Mouse (Mus musculus) hindbrain, embryonic 12.5 days (tissue): ENCODE measurements around the gene Pou3f3. TPM values are rescaled to one million over a fixed set of nuclear protein-coding genes. Genes with fewer than 3 reads are reported as not detected.

ENCODE experiments used
- ATAC-seq: fragments of 200-750 bp; cut with Nextera tagmentation; 2 replicates; pipeline ENCODE4 v1.8.0; 2017; ENCODE audit warnings: moderate TSS enrichment; ENCODE audit not compliant: low FRiP score
- H3K27ac ChIP-seq: fragments of 300-500 bp; sonication (generic); 2 replicates; pipeline ENCODE4 v1.5.1; 2016; ENCODE audit warnings: mild to moderate bottlenecking
- H3K27me3 ChIP-seq: fragments of 300-500 bp; sonication (generic); 2 replicates; pipeline ENCODE4 v1.6.1; 2016; ENCODE audit warnings: mild to moderate bottlenecking
- H3K36me3 ChIP-seq: fragments of 300-500 bp; sonication (generic); 2 replicates; pipeline ENCODE4 v1.6.1; 2016; ENCODE audit warnings: mild to moderate bottlenecking
- H3K4me1 ChIP-seq: fragments of 300-500 bp; sonication (generic); 2 replicates; pipeline ENCODE4 v1.6.1; 2016
- H3K4me2 ChIP-seq: fragments of 300-500 bp; sonication (generic); replicated peaks from 2 replicates; pipeline ENCODE4 v1.6.1; 2016; ENCODE audit warnings: mild to moderate bottlenecking
- H3K4me3 ChIP-seq: fragments of 300-500 bp; sonication (generic); 2 replicates; pipeline ENCODE4 v1.5.1; 2016; ENCODE audit warnings: mild to moderate bottlenecking
- H3K9ac ChIP-seq: fragments of 300-500 bp; sonication (generic); 2 replicates; pipeline ENCODE4 v1.6.1; 2016; ENCODE audit warnings: mild to moderate bottlenecking, moderate library complexity
- H3K9me3 ChIP-seq: fragments of 300-500 bp; sonication (generic); replicated peaks from 2 replicates; pipeline ENCODE4 v1.6.1; 2016; ENCODE audit warnings: mild to moderate bottlenecking
- WGBS: fragments of 180-500 bp; shearing (Covaris S2); methylation state at CpG from one replicate; pipeline ENCODE4 v1.1.7; 2016; 5-methylcytosine and 5-hydroxymethylcytosine counted together
- polyA plus RNA-seq: library from polyadenylated mRNA; unstranded; fragments of >200 nt; fragmentation: Nextera tagmentation; extraction: Ambion mirVana; gene quantifications from 2 replicates; pipeline ENCODE4 v1.2.1, GENCODE M21; 2016

Gene Pou3f3
- polyA plus RNA-seq, 1 experiment from 2014 or later: 29.2 TPM

- no peaks in the 10 kb centered on the region for H3K27me3 ChIP-seq
- peaks cover 5% of the 10 kb centered on the region; the same call in 1 of the 2 replicates for H3K4me1 ChIP-seq
- H3K4me3 ChIP-seq: peak overlapping the region; percentile 97
- peaks cover 23% of the 10 kb centered on the region for H3K36me3 ChIP-seq
- ATAC-seq: no peak
- H3K27ac ChIP-seq: peak overlapping the region; percentile 100
- no peaks in the 10 kb centered on the region for H3K9me3 ChIP-seq
- peak overlapping the region; percentile 100 for H3K9ac ChIP-seq
- peak overlapping the region; percentile 97 for H3K4me2 ChIP-seq
- WGBS: under 1% methylated on average over 39 of the region's 58 CpGs
These were observed 1.8 kb downstream of the Pou3f3 start for GRCm38 (mm10) chr1:42697321-42697755.

GRCm38 (mm10) chr1:42697756-42698583 is 2.4 kb downstream of the Pou3f3 start:
- peaks cover 7% of the 10 kb centered on the region for H3K4me1 ChIP-seq
- no peak for ATAC-seq
- WGBS: under 1% methylated on average over 66 of the region's 80 CpGs

GRCm38 (mm10) chr1:42698584-42699333 is 3.2 kb downstream of the Pou3f3 start:
- ATAC-seq: no peak
- H3K36me3 ChIP-seq: peaks cover 23% of the 10 kb centered on the region
- peak overlapping the region; percentile 97 for H3K4me2 ChIP-seq
- peaks cover 15% of the 10 kb centered on the region for H3K4me1 ChIP-seq
- H3K9me3 ChIP-seq: no peaks in the 10 kb centered on the region
- under 1% methylated on average over 43 of the region's 57 CpGs for WGBS
- H3K9ac ChIP-seq: peak overlapping the region; percentile 100
- 0 out of 2 replicates have a peak, but pooled peaks cover 3% of the 10 kb centered on the region for H3K27me3 ChIP-seq
- H3K27ac ChIP-seq: peak overlapping the region; percentile 100
- H3K4me3 ChIP-seq: peak overlapping the region; percentile 97

More at GRCm38 (mm10) chr1:42697756-42698583, 2.4 kb downstream of the Pou3f3 start:
- Histone ChIP-seq H3K9ac (peak overlapping the region; percentile 100), H3K36me3 (peaks cover 23% of the 10 kb centered on the region), H3K27me3 (no peaks in the 10 kb centered on the region), H3K9me3 (no peaks in the 10 kb centered on the region), H3K4me3 (peak overlapping the region; percentile 97), H3K27ac (peak overlapping the region; percentile 100), H3K4me2 (peak overlapping the region; percentile 97)

GRCm38 (mm10) chr1:42699471-42699871 is 3.9 kb downstream of the Pou3f3 start:
- ATAC-seq: no peak
- H3K4me2 ChIP-seq: peak overlapping the region; percentile 97
- WGBS: 1% methylated on average over 19 of the region's 19 CpGs
- H3K27me3 ChIP-seq: 0 out of 2 replicates have a peak, but pooled peaks cover 5% of the 10 kb centered on the region
- H3K9ac ChIP-seq: peak overlapping the region; percentile 100
- peak overlapping the region; percentile 97 for H3K4me3 ChIP-seq
- peak overlapping the region; percentile 100 for H3K27ac ChIP-seq
- H3K36me3 ChIP-seq: peaks cover 23% of the 10 kb centered on the region
- no peaks in the 10 kb centered on the region for H3K9me3 ChIP-seq
- peaks cover 22% of the 10 kb centered on the region for H3K4me1 ChIP-seq

GRCm38 (mm10) chr1:42700171-42700570 is 4.6 kb downstream of the Pou3f3 start:
- Histone ChIP-seq H3K9ac (peak overlapping the region; percentile 69), H3K4me3 (peak overlapping the region; percentile 97), H3K4me1 (peaks cover 28% of the 10 kb centered on the region), H3K9me3 (no peaks in the 10 kb centered on the region), H3K27ac (peak overlapping the region; percentile 14; the same call in 1 of the 2 replicates), H3K27me3 (peaks cover 5% of the 10 kb centered on the region; the same call in 1 of the 2 replicates), H3K4me2 (peak overlapping the region; percentile 97), H3K36me3 (peaks cover 23% of the 10 kb centered on the region)
- ATAC-seq: no peak
- 6% methylated on average over 3 of the region's 3 CpGs for WGBS

- no peak for ATAC-seq
- peaks cover 35% of the 10 kb centered on the region for H3K4me1 ChIP-seq
- H3K27me3 ChIP-seq: peaks cover 8% of the 10 kb centered on the region; the same call in 1 of the 2 replicates
- no peaks in the 10 kb centered on the region for H3K9me3 ChIP-seq
- H3K4me2 ChIP-seq: peak overlapping the region; percentile 97
- peak overlapping the region; percentile 69 for H3K9ac ChIP-seq
- peak overlapping the region; percentile 71 for H3K27ac ChIP-seq
- WGBS: 19% methylated on average over 1 of the region's 1 CpGs
- peak overlapping the region; percentile 97 for H3K4me3 ChIP-seq
- peaks cover 23% of the 10 kb centered on the region for H3K36me3 ChIP-seq
These were observed 5.2 kb downstream of the Pou3f3 start for GRCm38 (mm10) chr1:42700815-42701214.

- H3K36me3 ChIP-seq: peaks cover 23% of the 10 kb centered on the region
- no peaks in the 10 kb centered on the region for H3K9me3 ChIP-seq
- peak overlapping the region; percentile 69 for H3K9ac ChIP-seq
- peaks cover 8% of the 10 kb centered on the region; the same call in 1 of the 2 replicates for H3K27me3 ChIP-seq
- ATAC-seq: no peak
- peaks cover 45% of the 10 kb centered on the region for H3K4me1 ChIP-seq
- 10% methylated on average over 5 of the region's 5 CpGs for WGBS
- H3K27ac ChIP-seq: peak overlapping the region; percentile 66
- peak overlapping the region; percentile 97 for H3K4me3 ChIP-seq
- H3K4me2 ChIP-seq: peak overlapping the region; percentile 97
These were observed 6.5 kb downstream of the Pou3f3 start for GRCm38 (mm10) chr1:42701833-42702611.

GRCm38 (mm10) chr1:42702984-42703383 is 7.4 kb downstream of the Pou3f3 start:
- 2% methylated on average over 9 of the region's 9 CpGs for WGBS

GRCm38 (mm10) chr1:42703424-42703823 is 7.9 kb downstream of the Pou3f3 start:
- Histone ChIP-seq H3K4me3 (peak overlapping the region; percentile 34), H3K27ac (peak overlapping the region; percentile 90), H3K9ac (peak overlapping the region; percentile 65), H3K4me2 (peak overlapping the region; percentile 62), H3K27me3 (peaks cover 8% of the 10 kb centered on the region; the same call in 1 of the 2 replicates), H3K36me3 (peaks cover 11% of the 10 kb centered on the region), H3K9me3 (no peaks in the 10 kb centered on the region), H3K4me1 (peaks cover 59% of the 10 kb centered on the region)
- peak; percentile 8; the same call in 1 of the 2 replicates for ATAC-seq
- 1% methylated on average over 7 of the region's 7 CpGs for WGBS

More at GRCm38 (mm10) chr1:42702984-42703383, 7.4 kb downstream of the Pou3f3 start:
- H3K36me3 ChIP-seq: peaks cover 15% of the 10 kb centered on the region
- peaks cover 8% of the 10 kb centered on the region; the same call in 1 of the 2 replicates for H3K27me3 ChIP-seq
- H3K4me2 ChIP-seq: peak overlapping the region; percentile 62
- peaks cover 54% of the 10 kb centered on the region for H3K4me1 ChIP-seq
- H3K4me3 ChIP-seq: peak overlapping the region; percentile 34
- H3K27ac ChIP-seq: peak overlapping the region; percentile 90
- peak overlapping the region; percentile 65 for H3K9ac ChIP-seq
- H3K9me3 ChIP-seq: no peaks in the 10 kb centered on the region
- no peak for ATAC-seq

- H3K4me3 ChIP-seq: peak overlapping the region; percentile 34
- no peaks in the 10 kb centered on the region for H3K9me3 ChIP-seq
- ATAC-seq: peak; percentile 90
- under 1% methylated on average over 26 of the region's 26 CpGs for WGBS
- H3K27me3 ChIP-seq: peaks cover 14% of the 10 kb centered on the region
- H3K4me1 ChIP-seq: peaks cover 65% of the 10 kb centered on the region
- peak overlapping the region; percentile 90 for H3K27ac ChIP-seq
- H3K36me3 ChIP-seq: peaks cover 5% of the 10 kb centered on the region; the same call in 1 of the 2 replicates
- peak overlapping the region; percentile 65 for H3K9ac ChIP-seq
- peak overlapping the region; percentile 62 for H3K4me2 ChIP-seq
These were observed 8.5 kb downstream of the Pou3f3 start for GRCm38 (mm10) chr1:42703851-42704613.
